Mouse (Mus musculus) liver, embryonic 14.5 days (tissue): ENCODE results near the gene Pnmal2. TPM values are rescaled to one million over a fixed set of nuclear protein-coding genes. Genes with fewer than 3 reads are reported as not detected.

Experiments
- ATAC-seq: fragments of 200-750 bp; cut with Nextera tagmentation; 2 replicates; pipeline ENCODE4 v1.8.0; 2017; ENCODE audit warnings: moderate number of reproducible peaks, mild to moderate bottlenecking, moderate library complexity; ENCODE audit not compliant: insufficient read depth
- DNase-seq, 3 experiments: peaks; one replicate each; pipeline ENCODE4 v3.0.0-alpha.2; 2012 to 2013; ENCODE audit warnings: low read depth in 3 of 3, low spot score in 3 of 3
- H3K27ac ChIP-seq: fragments of 300-500 bp; sonication (generic); 2 replicates; pipeline ENCODE4 v1.5.1; 2014; ENCODE audit warnings: moderate library complexity, mild to moderate bottlenecking, control low read depth, inconsistent platforms
- H3K27me3 ChIP-seq: fragments of 300-500 bp; sonication (generic); 2 replicates; pipeline ENCODE4 v1.6.1; 2014; ENCODE audit warnings: mild to moderate bottlenecking, low read length, moderate library complexity; ENCODE audit not compliant: control insufficient read depth, insufficient read depth
- H3K36me3 ChIP-seq: fragments of 300-500 bp; sonication (generic); replicated peaks from 2 replicates; pipeline ENCODE4 v1.6.1; 2014; ENCODE audit warnings: low read depth; ENCODE audit not compliant: control insufficient read depth, insufficient read depth
- H3K4me1 ChIP-seq, 2 experiments: fragments of 200-500 bp in 1 of 2; fragments of 300-500 bp in 1 of 2; sonication (generic) in 1 of 2; replicated peaks; 2 replicates each; pipeline ENCODE4 v1.6.1; 2012 to 2014; ENCODE audit warnings: antibody characterized with exemption in 1 of 2, inconsistent platforms in 1 of 2, low read length in 1 of 2; ENCODE audit not compliant: control insufficient read depth in 2 of 2, insufficient read depth in 2 of 2
- H3K4me2 ChIP-seq: fragments of 300-500 bp; sonication (generic); 2 replicates; pipeline ENCODE4 v1.6.1; 2014; ENCODE audit warnings: low read depth, mild to moderate bottlenecking, control low read depth, moderate library complexity
- H3K4me3 ChIP-seq, 2 experiments: fragments of 200-500 bp in 1 of 2; fragments of 300-500 bp in 1 of 2; sonication (generic) in 1 of 2; 2 replicates each; pipeline ENCODE4 v1.5.1; 2012 to 2014; ENCODE audit warnings: low read depth in 2 of 2, low read length in 2 of 2, mild to moderate bottlenecking in 2 of 2, control low read depth in 1 of 2, inconsistent platforms in 1 of 2, moderate library complexity in 1 of 2; ENCODE audit not compliant: insufficient read depth in 1 of 2
- H3K9ac ChIP-seq: fragments of 300-500 bp; sonication (generic); replicated peaks from 2 replicates; pipeline ENCODE4 v1.6.1; 2014; ENCODE audit warnings: mild to moderate bottlenecking, control low read depth, moderate library complexity
- H3K9me3 ChIP-seq: fragments of 300-500 bp; sonication (generic); 2 replicates; pipeline ENCODE4 v1.6.1; 2016; ENCODE audit warnings: low read length, mixed read lengths; ENCODE audit not compliant: control insufficient read depth
- CTCF ChIP-seq: IDR thresholded peaks from 2 replicates; pipeline ENCODE4 v1.5.1; 2016; ENCODE audit warnings: antibody characterized with exemption, low read depth, control low read depth
- EP300 ChIP-seq: IDR thresholded peaks from 2 replicates; pipeline ENCODE4 v1.6.1; 2016; ENCODE audit warnings: antibody characterized with exemption, low read depth
- WGBS: fragments of 180-500 bp; shearing (Covaris S2); extraction: QIAGEN DNeasy Blood & Tissue Kit; methylation state at CpG from one replicate; pipeline ENCODE4 v1.1.7; 2014; ENCODE audit not compliant: insufficient replicate concordance; 5-methylcytosine and 5-hydroxymethylcytosine counted together
- polyA plus RNA-seq, 2 experiments: library from polyadenylated mRNA; depleted of rRNA in 1 of 2; stranded (reverse) in 1 of 2; unstranded in 1 of 2; fragments of >200 nt; fragmentation: Nextera tagmentation in 1 of 2; extraction: Ambion mirVana in 1 of 2; gene quantifications; 2 replicates each; pipeline versions ENCODE4 v1.2.1 to v1.2.3; 2012 to 2014

Gene Pnmal2
- polyA plus RNA-seq, 2 experiments = 0.04 to 0.08 TPM

DNA sequence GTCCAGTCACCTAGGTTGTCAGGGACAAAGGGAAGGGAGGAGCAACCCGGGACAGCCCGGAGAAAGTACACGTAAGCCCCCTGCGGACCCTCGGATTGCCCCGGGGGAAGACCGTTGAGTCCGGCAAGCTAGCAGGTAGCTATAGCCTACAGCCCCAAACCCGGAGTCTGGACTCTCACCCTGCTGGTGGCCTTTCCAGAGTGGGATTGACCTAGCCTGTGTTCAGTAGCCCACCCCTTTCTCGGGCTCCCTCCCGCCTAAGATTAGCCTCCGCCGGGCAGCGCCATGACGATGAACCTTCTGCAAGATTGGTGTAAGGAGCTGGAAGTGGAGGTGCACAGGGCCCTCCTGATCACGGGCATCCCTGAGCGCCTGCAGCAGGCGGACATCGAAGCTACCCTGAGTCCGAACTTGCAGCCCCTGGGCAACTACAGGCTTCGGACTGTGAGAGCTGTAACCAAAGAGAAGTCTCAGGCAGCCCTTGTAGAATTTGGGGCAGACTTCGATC, 380 bp downstream of the Pnmal2 start:
- TF ChIP-seq EP300 (no peak), CTCF (no peak)
- Histone ChIP-seq H3K36me3 (no peaks in the 10 kb centered on the region), H3K9ac (no peak overlapping the region), H3K4me3 (peak overlapping the region; percentile 26 to 38), H3K4me1 (no peaks in the 10 kb centered on the region), H3K27me3 (peaks cover 67% of the 10 kb centered on the region), H3K27ac (no peak overlapping the region), H3K4me2 (peak overlapping the region; percentile 56), H3K9me3 (no peaks in the 10 kb centered on the region)
- DNase-seq = no peak
- no peak for ATAC-seq
- WGBS = 6% methylated on average over 22 of the region's 22 CpGs

DNA sequence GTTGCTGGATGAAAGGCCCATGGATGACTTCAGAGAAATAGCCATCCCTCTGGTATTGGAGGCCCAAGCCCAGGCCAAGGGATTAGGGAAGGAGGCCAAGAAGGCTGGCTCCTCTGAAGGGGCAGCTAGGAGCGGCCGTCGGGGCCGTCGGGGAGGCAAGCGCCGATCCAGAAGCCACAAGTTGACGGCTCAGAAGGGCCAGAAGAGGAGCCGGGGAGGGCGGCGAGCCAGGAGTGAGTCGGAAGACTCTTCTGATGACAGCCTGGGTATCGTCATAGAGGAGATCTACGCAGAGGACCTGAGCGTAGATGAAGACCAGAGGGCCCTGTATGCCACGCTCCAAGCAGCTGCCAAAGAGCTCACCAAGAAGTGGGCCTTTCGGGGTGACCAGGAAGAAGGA, 937 bp downstream of the Pnmal2 start:
- Histone ChIP-seq H3K9ac (no peak overlapping the region), H3K27ac (no peak overlapping the region), H3K9me3 (no peaks in the 10 kb centered on the region), H3K36me3 (no peaks in the 10 kb centered on the region), H3K4me3 (0 out of 4 replicates have a peak overlapping the region, but pooled peaks of 1 of the 2 experiments have one; percentile 38), H3K27me3 (peaks cover 67% of the 10 kb centered on the region), H3K4me1 (no peaks in the 10 kb centered on the region), H3K4me2 (no peak overlapping the region)
- no peak for TF ChIP-seq CTCF
- TF ChIP-seq EP300 = no peak
- no peak for DNase-seq
- no peak for ATAC-seq
- 7% methylated on average over 17 of the region's 17 CpGs for WGBS

DNA sequence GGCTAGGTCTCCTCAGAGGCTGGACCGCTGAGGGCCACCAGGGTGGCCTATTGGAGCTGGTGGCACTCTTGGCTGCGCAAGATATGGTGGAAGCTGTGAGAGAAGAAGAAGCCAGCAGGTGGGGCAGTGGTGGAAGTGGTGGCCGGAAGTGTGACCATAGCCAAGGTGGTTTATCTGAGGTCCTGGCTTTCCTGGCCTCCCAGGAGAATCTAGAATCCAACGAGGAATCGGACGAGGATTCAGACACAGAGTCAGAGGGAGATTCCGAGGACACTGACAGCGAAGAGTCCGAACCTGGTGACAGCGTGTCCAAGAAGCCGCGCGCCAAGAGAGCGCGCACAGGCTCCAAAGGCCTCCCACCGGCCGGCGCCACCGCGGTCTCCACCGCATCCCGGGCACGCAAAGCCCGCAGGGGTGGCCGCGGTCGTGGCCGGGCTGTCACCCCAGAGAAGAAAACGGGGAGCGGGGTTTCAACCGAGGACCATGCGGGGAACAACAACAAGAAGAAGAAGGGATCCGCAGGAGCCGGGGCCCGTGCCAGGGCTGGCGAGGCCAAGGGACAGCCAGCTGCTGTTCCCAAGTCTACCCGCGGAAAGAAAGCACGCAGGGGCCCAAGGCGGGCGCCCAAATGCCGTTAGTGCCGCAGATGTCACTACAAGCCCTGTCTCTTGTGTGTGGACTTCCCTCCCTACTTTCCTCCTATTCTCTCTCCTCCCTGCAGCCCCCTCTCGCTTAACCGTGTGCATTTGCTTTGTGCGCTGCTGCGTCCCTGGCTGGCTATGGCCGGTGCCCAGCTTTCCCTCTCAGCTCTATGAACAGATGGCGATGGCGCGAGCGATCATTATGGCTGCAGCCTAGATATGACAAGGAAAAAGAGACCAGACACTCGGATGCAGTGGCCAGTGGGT, 2.2 kb downstream of the Pnmal2 start:
- Histone ChIP-seq H3K27me3 (peaks cover 66% of the 10 kb centered on the region), H3K4me3 (no peak overlapping the region), H3K27ac (no peak overlapping the region), H3K36me3 (no peaks in the 10 kb centered on the region), H3K4me2 (peak overlapping the region; percentile 13; the same call in 1 of the 2 replicates), H3K9me3 (no peaks in the 10 kb centered on the region), H3K4me1 (0 out of 4 replicates have a peak, but pooled peaks cover 0 to 2% of the 10 kb centered on the region in 2 experiments), H3K9ac (no peak overlapping the region)
- no peak for DNase-seq
- WGBS = 4% methylated on average over 53 of the region's 53 CpGs
- TF ChIP-seq EP300 = no peak
- peak; percentile 20; the same call in 1 of the 2 replicates for TF ChIP-seq CTCF
- no peak for ATAC-seq

DNA sequence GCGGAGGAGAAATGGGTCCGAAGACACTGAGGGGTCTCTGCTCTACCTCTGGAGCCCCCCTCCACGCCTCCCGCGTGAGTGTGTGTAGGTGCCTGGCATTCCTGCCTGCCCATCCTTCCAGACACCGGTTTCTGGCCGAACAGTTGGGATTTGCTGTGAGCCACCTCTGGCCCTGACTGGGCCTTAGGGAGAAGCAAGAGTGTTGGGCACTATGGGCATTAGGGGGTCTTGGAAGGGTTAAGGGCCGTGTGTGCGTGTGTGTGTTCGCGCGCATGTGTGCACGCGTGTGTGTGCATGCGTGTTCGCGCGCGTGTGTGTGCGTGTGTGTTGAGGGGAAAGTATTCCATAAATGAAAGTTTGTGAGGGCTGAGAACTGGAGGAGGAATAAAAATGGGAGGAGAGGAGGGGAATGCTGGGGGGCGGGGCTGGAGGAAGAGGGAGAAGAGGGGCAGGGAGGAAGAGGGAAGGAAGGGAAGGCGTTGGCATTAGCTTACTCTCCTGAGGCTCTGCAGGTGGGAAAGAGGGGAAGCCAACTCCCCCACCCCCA, 2.9 kb downstream of the Pnmal2 start:
- no peaks in the 10 kb centered on the region for H3K9me3 ChIP-seq
- H3K4me2 ChIP-seq = no peak overlapping the region
- no peaks in the 10 kb centered on the region for H3K36me3 ChIP-seq
- no peak overlapping the region for H3K27ac ChIP-seq
- peaks cover 65% of the 10 kb centered on the region for H3K27me3 ChIP-seq
- WGBS = 21% methylated on average over 22 of the region's 22 CpGs
- no peak overlapping the region for H3K9ac ChIP-seq
- no peak for DNase-seq
- TF ChIP-seq CTCF (no peak), EP300 (no peak)
- no peak overlapping the region for H3K4me3 ChIP-seq
- ATAC-seq = no peak
- H3K4me1 ChIP-seq = 0 out of 4 replicates have a peak, but pooled peaks cover 0 to 2% of the 10 kb centered on the region in 2 experiments

DNA sequence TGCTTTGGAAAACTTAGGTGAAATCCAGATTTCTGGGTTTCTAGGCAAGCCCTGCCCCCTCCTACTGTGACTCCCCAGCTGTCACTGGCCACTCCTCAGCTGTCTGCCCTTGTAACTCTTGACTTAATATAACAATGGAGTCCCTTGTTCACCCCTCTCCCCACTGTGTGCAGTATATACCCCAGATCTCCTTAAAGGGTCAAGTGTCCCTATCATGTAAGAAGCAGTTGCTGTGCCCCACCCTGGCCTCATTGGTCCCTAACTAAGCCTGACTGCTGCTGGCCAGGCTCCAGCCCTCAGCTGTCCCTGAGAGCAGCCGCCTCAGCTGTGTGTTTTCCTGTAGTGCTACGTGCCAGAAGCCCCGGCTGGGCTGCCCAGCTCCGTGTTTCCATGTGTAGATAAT, 3.5 kb downstream of the Pnmal2 start:
- H3K36me3 ChIP-seq = no peaks in the 10 kb centered on the region
- 0 out of 4 replicates have a peak, but pooled peaks cover 0 to 2% of the 10 kb centered on the region in 2 experiments for H3K4me1 ChIP-seq
- no peak for ATAC-seq
- H3K9me3 ChIP-seq = no peaks in the 10 kb centered on the region
- H3K4me2 ChIP-seq = no peak overlapping the region
- no peak overlapping the region for H3K4me3 ChIP-seq
- DNase-seq = no peak
- no peak overlapping the region for H3K27ac ChIP-seq
- H3K9ac ChIP-seq = no peak overlapping the region
- peaks cover 65% of the 10 kb centered on the region for H3K27me3 ChIP-seq
- no peak for TF ChIP-seq EP300
- no peak for TF ChIP-seq CTCF
- 9% methylated on average over 4 of the region's 4 CpGs for whole genome bisulfite sequencing
